Mouse (Mus musculus): Measurements from ENCODE around the gene Calml4. TPM values are rescaled to one million over a fixed set of nuclear protein-coding genes. Genes with fewer than 3 reads are reported as not detected.

Gene Calml4
- total and polyA plus RNA-seq, 3 experiments, result 0.62 to 4.6 TPM; not detected in 1

GRCm38 (mm10) chr9:62810543-62811515 lies 47.1 kb upstream of the Calml4 start (continued):
- TF ChIP-seq MYB (IDR thresholded peaks at IDR 0.05; ENCODE audit: low read depth, low read length) (no peak), TBP (IDR thresholded peaks at IDR 0.05; ENCODE audit: low read depth, low read length) (0 out of 2 replicates have a peak, but pooled peaks have one; percentile 25), HCFC1 (IDR thresholded peaks at IDR 0.05; ENCODE audit: low read depth, low read length) (peak; percentile 37; the same call in 1 of the 2 replicates), ZKSCAN1 (IDR thresholded peaks at IDR 0.05; ENCODE audit: low read depth, low read length) (no peak), GATA1 (IDR thresholded peaks at IDR 0.05; ENCODE audit: low read depth, low read length) (peak; percentile 34; the same call in 1 of the 2 replicates)

GRCm38 (mm10) chr9:62811516-62812121 lies 46.3 kb upstream of the Calml4 start, which contains the start of gene Fem1b:
Gene Fem1b (minus strand): TSS chr9:62811934.
- H3K36me3 ChIP-seq (ENCODE audit: control insufficient read depth in 1 of 2, insufficient read depth in 2 of 2, low read length in 2 of 2), result peaks cover under 1 to 40% of the 10 kb centered on the region in 2 experiments; a peak in 3 of 4 replicates
- H3K27ac ChIP-seq (ENCODE audit: control insufficient read depth, low read depth, low read length), result peak within 1 kb of the TSS; percentile 93
- no peaks in the 10 kb centered on the region for H3K27me3 ChIP-seq (ENCODE audit: control insufficient read depth in 1 of 2, insufficient read depth in 2 of 2, low read length in 2 of 2)
- H3K4me1 ChIP-seq (ENCODE audit: control insufficient read depth in 1 of 2, insufficient read depth in 2 of 2, low read length in 2 of 2), result peaks cover 17 to 19% of the 10 kb centered on the region in 2 experiments
- H3K79me2 ChIP-seq (ENCODE audit: control insufficient read depth, insufficient read depth, low read length, poor library complexity), result peaks cover 50% of the 10 kb centered on the region
- H3K9ac ChIP-seq (ENCODE audit: control insufficient read depth, low read depth, low read length, poor library complexity, severe bottlenecking), result peak within 1 kb of the TSS; percentile 99
- DNase-seq (ENCODE audit: low read depth, low spot score), result peak; percentile 98
- peak within 1 kb of the TSS; percentile 73 to 85 for H3K4me3 ChIP-seq (ENCODE audit: control insufficient read depth in 1 of 2, insufficient read depth in 1 of 2, low read depth in 2 of 2, low read length in 2 of 2)
- H3K9me3 ChIP-seq (replicated peaks; ENCODE audit: insufficient read depth, low read length), result no peaks in the 10 kb centered on the region
- TF ChIP-seq SIN3A (IDR thresholded peaks at IDR 0.05; ENCODE audit: low read length) (peak; percentile 90), BHLHE40 (IDR thresholded peaks at IDR 0.05; ENCODE audit: borderline replicate concordance, low read depth, low read length) (no peak), ZMIZ1 (IDR thresholded peaks at IDR 0.05; ENCODE audit: low read depth, low read length) (peak; percentile 81), HCFC1 (IDR thresholded peaks at IDR 0.05; ENCODE audit: low read depth, low read length) (peak; percentile 89), ZNF384 (IDR thresholded peaks at IDR 0.05; ENCODE audit: low read depth, low read length) (peak; percentile 51; the same call in 1 of the 2 replicates), UBTF (IDR thresholded peaks at IDR 0.05; ENCODE audit: borderline replicate concordance, insufficient read depth, low read depth, low read length) (0 out of 2 replicates have a peak, but pooled peaks have one; percentile 41), ZKSCAN1 (IDR thresholded peaks at IDR 0.05; ENCODE audit: low read depth, low read length) (no peak), MAX (IDR thresholded peaks at IDR 0.05; ENCODE audit: low read length) (no peak; the same call in 1 of the 2 replicates), NRF1 (IDR thresholded peaks at IDR 0.05; ENCODE audit: insufficient read depth, low read depth, low read length, poor library complexity, severe bottlenecking) (peak; percentile 37; the same call in 1 of the 2 replicates), CHD1 (IDR thresholded peaks at IDR 0.05; ENCODE audit: low read depth, low read length) (no peak), ELF1 (IDR thresholded peaks at IDR 0.05; ENCODE audit: low read depth, low read length) (peak; percentile 52), EP300 (IDR thresholded peaks at IDR 0.05; ENCODE audit: low read depth in 1 of 2, low read length in 2 of 2) (0 out of 4 replicates have a peak, but pooled peaks of 1 of the 2 experiments have one; percentile 27), CHD2 (IDR thresholded peaks at IDR 0.05; ENCODE audit: low read length) (no peak), MAFK (IDR thresholded peaks at IDR 0.05; ENCODE audit: borderline replicate concordance, low read depth, low read length) (no peak), MXI1 (IDR thresholded peaks at IDR 0.05; ENCODE audit: low read depth, low read length) (peak; percentile 78), CTCF (IDR thresholded peaks at IDR 0.05 in 2 of 3, conservative IDR thresholded peaks at IDR 0.05 in 1 of 3; ENCODE audit: control insufficient read depth in 1 of 3, insufficient read depth in 1 of 3, low read depth in 2 of 3, low read length in 3 of 3, poor library complexity in 1 of 3, severe bottlenecking in 1 of 3) (no peak), SMC3 (IDR thresholded peaks at IDR 0.05; ENCODE audit: low read depth, low read length) (no peak), POLR2AphosphoS5 (IDR thresholded peaks at IDR 0.05; ENCODE audit: borderline replicate concordance, low read depth, low read length) (peak; percentile 69; the same call in 1 of the 2 replicates), MYC (IDR thresholded peaks at IDR 0.05; ENCODE audit: low read depth, low read length) (peak; percentile 68), TCF12 (IDR thresholded peaks at IDR 0.05; ENCODE audit: low read depth, low read length) (peak; percentile 85), USF2 (IDR thresholded peaks at IDR 0.05; ENCODE audit: borderline replicate concordance in 1 of 2, insufficient read depth in 1 of 2, low read depth in 1 of 2, low read length in 2 of 2) (no peak), ZC3H11A (IDR thresholded peaks at IDR 0.05; ENCODE audit: low read depth, low read length) (0 out of 2 replicates have a peak, but pooled peaks have one; percentile 11), MAZ (IDR thresholded peaks at IDR 0.05; ENCODE audit: low read depth, low read length) (peak; percentile 99), RCOR1 (IDR thresholded peaks at IDR 0.05; ENCODE audit: low read depth, low read length) (no peak), TBP (IDR thresholded peaks at IDR 0.05; ENCODE audit: low read depth, low read length) (peak; percentile 99), ETS1 (IDR thresholded peaks at IDR 0.05; ENCODE audit: low read depth, low read length) (peak; percentile 55; the same call in 1 of the 2 replicates), JUND (IDR thresholded peaks at IDR 0.05; ENCODE audit: low read depth, low read length) (no peak), NELFE (IDR thresholded peaks at IDR 0.05; ENCODE audit: low read depth, low read length) (peak; percentile 94)

All from MEL (cell line).